Mouse (Mus musculus) hindbrain, postnatal 0 days (tissue): ENCODE measurements around the gene Atp13a5. TPM values are rescaled to one million over a fixed set of nuclear protein-coding genes. Genes with fewer than 3 reads are reported as not detected.

Experiments
- ATAC-seq: fragments of 200-750 bp; cut with Nextera tagmentation; 2 replicates; pipeline ENCODE4 v1.8.0; 2017; ENCODE audit warnings: mild to moderate bottlenecking, moderate TSS enrichment, moderate library complexity
- DNase-seq: peaks from one replicate; pipeline ENCODE4 v3.0.0-alpha.2; 2015; ENCODE audit warnings: low spot score
- H3K27ac ChIP-seq: fragments of 300-500 bp; sonication (generic); 2 replicates; pipeline ENCODE4 v1.5.1; 2014; ENCODE audit warnings: mild to moderate bottlenecking
- H3K27me3 ChIP-seq: fragments of 300-500 bp; sonication (generic); 2 replicates; pipeline ENCODE4 v1.6.1; 2014; ENCODE audit warnings: low read length, mixed read lengths; ENCODE audit not compliant: insufficient read depth
- H3K36me3 ChIP-seq: fragments of 300-500 bp; sonication (generic); 2 replicates; pipeline ENCODE4 v1.6.1; 2014; ENCODE audit warnings: low read length, mixed read lengths; ENCODE audit not compliant: insufficient read depth
- H3K4me1 ChIP-seq: fragments of 300-500 bp; sonication (generic); 2 replicates; pipeline ENCODE4 v1.6.1; 2014; ENCODE audit warnings: antibody characterized with exemption, low read length, mixed read lengths; ENCODE audit not compliant: insufficient read depth
- H3K4me2 ChIP-seq: fragments of 300-500 bp; sonication (generic); 2 replicates; pipeline ENCODE4 v1.6.1; 2014; ENCODE audit warnings: low read depth, mild to moderate bottlenecking, low read length, moderate library complexity, mixed read lengths
- H3K4me3 ChIP-seq: fragments of 300-500 bp; sonication (generic); 2 replicates; pipeline ENCODE4 v1.5.1; 2014; ENCODE audit warnings: low read length
- H3K9ac ChIP-seq: fragments of 300-500 bp; sonication (generic); replicated peaks from 2 replicates; pipeline ENCODE4 v1.6.1; 2014; ENCODE audit warnings: mild to moderate bottlenecking, low read length, moderate library complexity, mixed read lengths
- H3K9me3 ChIP-seq: fragments of 300-500 bp; sonication (generic); 2 replicates; pipeline ENCODE4 v1.6.1; 2016; ENCODE audit warnings: low read length, mixed read lengths
- CTCF ChIP-seq: IDR thresholded peaks from 2 replicates; pipeline ENCODE4 v1.5.1; 2016; ENCODE audit warnings: antibody characterized with exemption, control low read depth, low read depth
- WGBS: fragments of 180-500 bp; shearing (Covaris S2); extraction: QIAGEN DNeasy Blood & Tissue Kit; methylation state at CpG from one replicate; pipeline ENCODE4 v1.1.7; 2014; 5-methylcytosine and 5-hydroxymethylcytosine counted together
- polyA plus RNA-seq: library from polyadenylated mRNA; unstranded; fragments of >200 nt; fragmentation: Nextera tagmentation; extraction: Ambion mirVana; gene quantifications from 2 replicates; pipeline ENCODE4 v1.2.1, GENCODE M21; 2015
- total RNA-seq: library from RNA; depleted of rRNA; stranded (reverse); fragments of >200 nt; gene quantifications from 2 replicates; pipeline ENCODE4 v1.2.3, GENCODE M21; 2014; rRNA removed

The Atp13a5 gene
- total and polyA plus RNA-seq, 2 experiments from 2014 or later: 6.6 to 8.7 TPM

DNA sequence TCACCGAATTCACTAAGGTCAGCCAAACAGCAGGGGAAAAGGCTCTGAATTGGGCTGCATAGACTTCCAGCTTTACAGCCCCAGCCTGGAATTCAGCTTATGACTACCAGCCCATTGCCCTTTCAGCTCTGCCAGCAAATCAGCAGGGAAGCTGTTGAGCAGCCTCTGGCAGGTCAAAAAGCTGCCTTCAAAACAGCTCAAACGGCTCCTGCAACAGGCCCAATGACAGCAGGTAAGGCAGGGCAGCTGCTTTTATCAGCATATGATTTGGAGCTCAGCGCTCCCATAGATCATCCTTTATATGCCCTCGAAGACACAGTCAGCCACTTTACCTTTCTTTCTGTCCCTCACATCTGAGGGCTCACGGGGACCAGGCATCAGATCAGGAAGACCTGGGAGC lies 185.6 kb downstream of the Atp13a5 start:
- DNase-seq: peak; percentile 68

More for the DNA sequence above, 185.6 kb downstream of the Atp13a5 start:
- H3K9ac ChIP-seq: no peak overlapping the region
- 32% methylated on average over 5 of the region's 5 CpGs for WGBS
- H3K9me3 ChIP-seq: no peaks in the 10 kb centered on the region
- TF ChIP-seq CTCF: no peak
- H3K4me2 ChIP-seq: no peak overlapping the region
- peak overlapping the region; percentile 15; the same call in 1 of the 2 replicates for H3K27ac ChIP-seq
- H3K36me3 ChIP-seq: no peaks in the 10 kb centered on the region
- 0 out of 2 replicates have a peak, but pooled peaks have one; percentile 12 for ATAC-seq
- no peak overlapping the region for H3K4me3 ChIP-seq
- 0 out of 2 replicates have a peak, but pooled peaks cover 8% of the 10 kb centered on the region for H3K4me1 ChIP-seq
- no peaks in the 10 kb centered on the region for H3K27me3 ChIP-seq

Other genes starting within 250 kb of the Atp13a5 start
- gene Hrasls, start 169.0 kb downstream of the Atp13a5 start, total RNA-seq: 11.1 and 23.4 TPM in 2 replicates
- 8.0 and 8.7 TPM in 2 replicates for gene Hrasls, start 169.0 kb downstream of the Atp13a5 start, polyA plus RNA-seq
- gene Atp13a4, start 166.1 kb upstream of the Atp13a5 start, total RNA-seq: 2.8 and 7.2 TPM in 2 replicates
- 5.1 and 5.7 TPM in 2 replicates for gene Atp13a4, start 166.1 kb upstream of the Atp13a5 start, polyA plus RNA-seq
- gene Opa1, start 200.6 kb upstream of the Atp13a5 start, total RNA-seq: 67.2 and 73.8 TPM in 2 replicates
- gene Opa1, start 200.6 kb upstream of the Atp13a5 start, polyA plus RNA-seq: 42.2 and 42.4 TPM in 2 replicates